Mouse (Mus musculus) kidney, embryonic 16.5 days (tissue): ENCODE data around the gene Boc. TPM values are rescaled to one million over a fixed set of nuclear protein-coding genes. Genes with fewer than 3 reads are reported as not detected.

ENCODE experiments used
- ATAC-seq: fragments of 200-750 bp; cut with Nextera tagmentation; 2 replicates; pipeline ENCODE4 v1.8.0; 2017; ENCODE audit warnings: moderate TSS enrichment; ENCODE audit not compliant: low FRiP score, low TSS enrichment
- H3K27ac ChIP-seq: fragments of 300-500 bp; sonication (generic); 2 replicates; pipeline ENCODE4 v1.5.1; 2014; ENCODE audit warnings: low read length
- H3K27me3 ChIP-seq: fragments of 300-500 bp; sonication (generic); 2 replicates; pipeline ENCODE4 v1.6.1; 2014; ENCODE audit warnings: low read length, control low read depth, mixed read lengths; ENCODE audit not compliant: insufficient read depth
- H3K36me3 ChIP-seq: fragments of 300-500 bp; sonication (generic); 2 replicates; pipeline ENCODE4 v1.6.1; 2014; ENCODE audit warnings: low read length, control low read depth, mixed read lengths; ENCODE audit not compliant: insufficient read depth
- H3K4me1 ChIP-seq: fragments of 300-500 bp; sonication (generic); 2 replicates; pipeline ENCODE4 v1.6.1; 2014; ENCODE audit warnings: low read length, control low read depth, mixed read lengths; ENCODE audit not compliant: insufficient read depth
- H3K4me2 ChIP-seq: fragments of 300-500 bp; sonication (generic); replicated peaks from 2 replicates; pipeline ENCODE4 v1.6.1; 2014; ENCODE audit warnings: low read depth, low read length
- H3K4me3 ChIP-seq: fragments of 300-500 bp; sonication (generic); 2 replicates; pipeline ENCODE4 v1.5.1; 2014; ENCODE audit warnings: mild to moderate bottlenecking, low read length
- H3K9ac ChIP-seq: fragments of 300-500 bp; sonication (generic); replicated peaks from 2 replicates; pipeline ENCODE4 v1.6.1; 2014; ENCODE audit warnings: low read length
- H3K9me3 ChIP-seq: fragments of 300-500 bp; sonication (generic); 2 replicates; pipeline ENCODE4 v1.6.1; 2016; ENCODE audit warnings: low read length, control low read depth
- WGBS: fragments of 180-500 bp; shearing (Covaris S2); extraction: QIAGEN DNeasy Blood & Tissue Kit; methylation state at CpG from one replicate; pipeline ENCODE4 v1.1.7; 2014; 5-methylcytosine and 5-hydroxymethylcytosine counted together
- polyA plus RNA-seq: library from polyadenylated mRNA; unstranded; fragments of >200 nt; fragmentation: Nextera tagmentation; extraction: Ambion mirVana; gene quantifications from 2 replicates; pipeline ENCODE4 v1.2.1, GENCODE M21; 2015

The Boc gene
- polyA plus RNA-seq, 1 experiment from 2014 or later = 23.2 TPM

DNA sequence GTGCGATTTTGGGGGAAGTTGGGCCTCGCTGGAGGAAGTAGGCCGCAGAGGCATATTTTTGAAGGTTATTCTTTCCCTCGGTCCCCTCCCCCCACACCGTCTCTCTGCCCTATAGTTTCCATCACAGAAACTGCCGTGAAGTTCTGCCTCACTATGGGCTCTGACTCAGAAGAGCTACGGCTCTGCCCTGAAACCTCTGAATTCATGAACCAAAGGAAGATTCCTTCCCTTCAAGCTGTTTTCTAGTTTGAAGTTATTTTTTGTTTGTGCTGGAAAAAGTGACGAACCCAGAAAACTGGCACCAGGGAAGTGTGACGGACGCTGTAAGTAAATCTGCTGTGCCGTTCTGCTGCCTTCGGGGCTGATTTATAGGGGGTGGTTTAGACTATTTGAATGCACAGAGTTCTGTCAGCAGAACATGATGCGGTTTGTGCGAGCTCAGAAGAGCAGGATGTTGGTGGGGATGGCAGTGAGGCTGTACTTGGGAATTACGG is 61.7 kb downstream of the Boc start:
- Histone ChIP-seq H3K9ac (no peak overlapping the region), H3K9me3 (no peaks in the 10 kb centered on the region), H3K4me2 (no peak overlapping the region), H3K27me3 (no peaks in the 10 kb centered on the region), H3K4me1 (peaks cover 18% of the 10 kb centered on the region), H3K36me3 (peaks cover 59% of the 10 kb centered on the region), H3K27ac (no peak overlapping the region), H3K4me3 (no peak overlapping the region)
- ATAC-seq = no peak
- 46% methylated on average over 15 of the region's 15 CpGs for WGBS

DNA sequence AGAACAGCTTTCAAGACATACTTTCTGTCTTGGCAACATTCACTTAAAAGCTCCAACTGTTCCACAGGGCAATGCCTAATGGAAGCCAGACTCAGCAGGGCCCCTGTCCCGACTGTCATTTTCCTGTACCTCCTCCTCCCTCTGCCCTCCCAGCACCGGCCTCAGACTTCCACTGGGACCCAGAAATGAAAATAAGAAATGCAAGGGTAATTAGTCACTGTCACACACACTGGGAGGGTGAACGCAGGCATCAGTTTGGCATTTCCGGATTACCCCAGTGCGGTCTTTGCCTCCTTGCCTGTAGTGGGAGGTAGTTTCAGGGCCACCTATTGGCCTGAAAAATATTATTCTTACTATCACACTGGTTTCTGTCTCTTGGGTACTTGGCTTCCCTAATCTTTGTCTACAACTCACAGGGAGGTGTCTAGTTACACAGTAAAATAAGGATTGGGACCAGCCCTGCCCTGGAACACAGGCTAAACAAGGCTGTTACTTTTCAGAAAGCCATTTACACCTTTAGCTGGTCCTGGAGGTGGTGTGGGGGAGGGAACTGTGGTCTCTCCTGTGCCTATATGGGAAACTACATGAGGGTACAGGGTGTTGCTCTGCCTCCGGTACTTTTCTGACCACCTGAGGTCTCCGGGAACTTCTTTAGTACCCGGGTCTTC is 64.1 kb downstream of the Boc start:
- peak overlapping the region; percentile 23; the same call in 1 of the 2 replicates for H3K9ac ChIP-seq
- peaks cover 57% of the 10 kb centered on the region for H3K36me3 ChIP-seq
- H3K9me3 ChIP-seq = no peaks in the 10 kb centered on the region
- H3K4me2 ChIP-seq = no peak overlapping the region
- WGBS = 20% methylated on average over 8 of the region's 8 CpGs
- H3K4me1 ChIP-seq = peaks cover 18% of the 10 kb centered on the region
- peak; percentile 75 for ATAC-seq
- H3K4me3 ChIP-seq = no peak overlapping the region
- peak overlapping the region; percentile 86 for H3K27ac ChIP-seq
- H3K27me3 ChIP-seq = no peaks in the 10 kb centered on the region

DNA sequence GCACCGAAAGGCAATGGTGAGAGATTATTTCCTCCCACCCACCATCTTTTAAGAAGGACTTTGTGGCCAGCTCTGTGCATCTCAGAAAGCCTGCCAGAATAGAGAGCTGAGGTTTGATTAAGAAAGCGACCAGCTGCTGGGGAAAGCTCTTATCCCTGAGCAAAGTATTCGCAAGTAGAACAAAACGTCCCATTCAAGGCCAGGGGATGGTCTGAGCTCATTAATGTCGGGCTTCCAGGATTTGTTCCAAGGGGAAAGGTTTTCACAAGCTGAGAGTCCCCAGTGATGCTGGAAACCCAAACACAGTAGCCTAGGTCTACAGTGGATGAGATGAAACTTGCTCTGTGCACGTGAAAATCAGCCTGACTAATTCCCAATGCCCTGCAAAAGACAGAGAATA is 64.8 kb downstream of the Boc start:
- no peaks in the 10 kb centered on the region for H3K27me3 ChIP-seq
- ATAC-seq = no peak
- no peak overlapping the region for H3K4me2 ChIP-seq
- 39% methylated on average over 6 of the region's 6 CpGs for WGBS
- peak overlapping the region; percentile 86; the same call in 1 of the 2 replicates for H3K27ac ChIP-seq
- peaks cover 56% of the 10 kb centered on the region for H3K36me3 ChIP-seq
- no peak overlapping the region for H3K4me3 ChIP-seq
- no peaks in the 10 kb centered on the region for H3K9me3 ChIP-seq
- H3K9ac ChIP-seq = no peak overlapping the region
- peaks cover 18% of the 10 kb centered on the region for H3K4me1 ChIP-seq

- no peak overlapping the region for H3K27ac ChIP-seq
- H3K27me3 ChIP-seq = no peaks in the 10 kb centered on the region
- H3K36me3 ChIP-seq = peaks cover 53% of the 10 kb centered on the region
- WGBS = 80% methylated on average over 9 of the region's 9 CpGs
- no peak overlapping the region for H3K4me3 ChIP-seq
- no peak overlapping the region for H3K4me2 ChIP-seq
- no peaks in the 10 kb centered on the region for H3K9me3 ChIP-seq
- peaks cover 16% of the 10 kb centered on the region for H3K4me1 ChIP-seq
- H3K9ac ChIP-seq = no peak overlapping the region
- ATAC-seq = no peak
Observed at GRCm38 (mm10) chr16:44492706-44493105, 66.0 kb downstream of the Boc start.

DNA sequence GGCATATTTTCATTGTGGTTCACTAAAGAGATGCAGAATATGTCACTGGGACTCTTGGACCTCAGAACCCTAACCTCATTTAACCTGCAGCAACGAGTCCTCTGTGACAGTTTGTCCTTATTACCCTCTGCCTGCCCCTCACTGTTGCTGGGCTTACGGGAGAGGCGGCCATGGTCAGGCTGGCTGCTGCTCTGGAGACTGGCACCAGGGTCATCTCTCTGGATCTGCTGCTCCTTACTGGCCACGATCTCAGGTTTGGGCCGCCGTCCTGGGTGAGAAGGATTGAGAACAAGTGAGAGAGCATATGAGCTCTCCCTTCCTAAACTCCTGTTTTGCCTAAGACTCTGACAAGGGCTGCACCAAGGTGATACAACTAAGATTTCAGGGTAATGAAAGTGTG is 66.5 kb downstream of the Boc start:
- H3K27ac ChIP-seq = no peak overlapping the region
- no peak overlapping the region for H3K4me3 ChIP-seq
- H3K4me1 ChIP-seq = peaks cover 13% of the 10 kb centered on the region
- H3K4me2 ChIP-seq = no peak overlapping the region
- H3K36me3 ChIP-seq = peaks cover 56% of the 10 kb centered on the region
- no peaks in the 10 kb centered on the region for H3K9me3 ChIP-seq
- ATAC-seq = no peak
- H3K9ac ChIP-seq = no peak overlapping the region
- no peaks in the 10 kb centered on the region for H3K27me3 ChIP-seq
- WGBS = 94% methylated on average over 6 of the region's 6 CpGs

GRCm38 (mm10) chr16:44491051-44491450 is 67.6 kb downstream of the Boc start:
- Histone ChIP-seq H3K27me3 (no peaks in the 10 kb centered on the region), H3K4me3 (no peak overlapping the region), H3K9me3 (no peaks in the 10 kb centered on the region), H3K4me2 (no peak overlapping the region), H3K36me3 (peaks cover 61% of the 10 kb centered on the region), H3K4me1 (peaks cover 13% of the 10 kb centered on the region), H3K27ac (no peak overlapping the region), H3K9ac (no peak overlapping the region)
- ATAC-seq = no peak
- 78% methylated on average over 9 of the region's 9 CpGs for WGBS

- H3K9me3 ChIP-seq = no peaks in the 10 kb centered on the region
- H3K36me3 ChIP-seq = peaks cover 53% of the 10 kb centered on the region
- H3K4me3 ChIP-seq = no peak overlapping the region
- no peaks in the 10 kb centered on the region for H3K27me3 ChIP-seq
- 91% methylated on average over 13 of the region's 13 CpGs for WGBS
- no peak overlapping the region for H3K9ac ChIP-seq
- no peak overlapping the region for H3K27ac ChIP-seq
- no peaks in the 10 kb centered on the region for H3K4me1 ChIP-seq
- ATAC-seq = no peak
- no peak overlapping the region for H3K4me2 ChIP-seq
Observed at GRCm38 (mm10) chr16:44487194-44487593, 71.5 kb downstream of the Boc start.

DNA sequence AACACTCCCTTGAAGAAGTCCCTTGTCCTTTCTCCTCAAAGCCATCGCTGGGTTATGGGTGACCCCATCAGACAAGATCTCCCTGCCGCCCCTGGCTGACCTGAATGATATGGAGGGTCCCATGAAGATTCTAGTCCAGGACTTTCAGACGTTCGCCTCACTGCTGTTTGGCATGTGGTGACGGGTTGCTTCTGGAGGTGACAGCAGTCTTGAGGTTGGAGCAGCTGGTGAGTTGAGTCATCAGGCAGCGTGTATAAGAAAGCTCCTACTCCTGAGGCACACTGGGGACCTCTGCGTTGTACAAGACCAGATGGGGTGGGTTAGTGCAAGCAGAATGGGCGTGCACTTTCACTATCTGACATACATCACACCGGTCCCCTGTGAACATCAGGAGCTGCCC is 72.1 kb downstream of the Boc start:
- WGBS = 84% methylated on average over 9 of the region's 9 CpGs
- Histone ChIP-seq H3K4me2 (no peak overlapping the region), H3K36me3 (peaks cover 47% of the 10 kb centered on the region), H3K9me3 (no peaks in the 10 kb centered on the region), H3K4me1 (0 out of 2 replicates have a peak, but pooled peaks cover 2% of the 10 kb centered on the region), H3K4me3 (no peak overlapping the region), H3K9ac (no peak overlapping the region), H3K27ac (no peak overlapping the region), H3K27me3 (no peaks in the 10 kb centered on the region)
- ATAC-seq = no peak

- no peak for ATAC-seq
- Histone ChIP-seq H3K36me3 (peaks cover 38% of the 10 kb centered on the region), H3K9ac (no peak overlapping the region), H3K4me2 (no peak overlapping the region), H3K27ac (no peak overlapping the region), H3K27me3 (no peaks in the 10 kb centered on the region), H3K9me3 (no peaks in the 10 kb centered on the region), H3K4me3 (no peak overlapping the region), H3K4me1 (peaks cover 10% of the 10 kb centered on the region; the same call in 1 of the 2 replicates)
- WGBS = 84% methylated on average over 8 of the region's 8 CpGs
Observed at GRCm38 (mm10) chr16:44485691-44486090, 73.0 kb downstream of the Boc start.

GRCm38 (mm10) chr16:44484831-44485230 is 73.9 kb downstream of the Boc start:
- no peak for ATAC-seq
- Histone ChIP-seq H3K27me3 (no peaks in the 10 kb centered on the region), H3K9ac (no peak overlapping the region), H3K4me2 (no peak overlapping the region), H3K27ac (peak overlapping the region; percentile 54), H3K9me3 (no peaks in the 10 kb centered on the region), H3K36me3 (peaks cover 29% of the 10 kb centered on the region), H3K4me1 (peaks cover 11% of the 10 kb centered on the region; the same call in 1 of the 2 replicates), H3K4me3 (no peak overlapping the region)
- WGBS = 53% methylated on average over 10 of the region's 10 CpGs
